ENCODE assay signal across 21 mouse cellular contexts in genomic region chr4:48692736-48693292, GRCm38 (mm10). TPM values are rescaled to one million over a fixed set of nuclear protein-coding genes. Genes with fewer than 3 reads are reported as not detected.
DNase-seq lines count a peak whose midpoint lies in the region; ATAC-seq and TF ChIP-seq lines count a peak whose summit lies in the region.
"Had no signal": no experiment of that assay in that cellular context is flagged by ENCODE, and none has a peak within 500 bp of the region (broad histone marks: within the 10 kb centered on the region; RNA-seq: fewer than 3 reads in every experiment).

No protein-coding gene starts in this region.

- WGBS in hindbrain, embryonic 11.5 days, result 65% methylated on average over 9 of the region's 9 CpGs
- whole genome bisulfite sequencing in hindbrain, embryonic 10.5 days, result 67% methylated on average over 9 of the region's 9 CpGs
- 8% methylated on average over 9 of the region's 9 CpGs for WGBS in forebrain, embryonic 14.5 days
- WGBS in hindbrain, embryonic 15.5 days, result 30% methylated on average over 9 of the region's 9 CpGs

- H3K4me1 ChIP-seq in hindbrain, embryonic 11.5 days (replicated peaks; ENCODE audit: control insufficient read depth, insufficient read depth, low read length), result no peaks in the 10 kb centered on the region
- H3K4me1 ChIP-seq in hindbrain, embryonic 10.5 days (replicated peaks), result peaks cover 10% of the 10 kb centered on the region; the same call in 1 of the 2 replicates
- peaks cover 4% of the 10 kb centered on the region; the same call in 1 of the 2 replicates for H3K4me1 ChIP-seq in forebrain, embryonic 14.5 days (ENCODE audit: control insufficient read depth, insufficient read depth, low read length)
- H3K4me1 ChIP-seq in hindbrain, embryonic 15.5 days (replicated peaks), result peaks cover 20% of the 10 kb centered on the region
- H3K4me1 ChIP-seq: embryonic facial prominence, embryonic 15.5 days had no signal

- H3K27me3 ChIP-seq in hindbrain, embryonic 11.5 days (ENCODE audit: control insufficient read depth, insufficient read depth, low read length), result no peaks in the 10 kb centered on the region
- no peaks in the 10 kb centered on the region for H3K27me3 ChIP-seq in hindbrain, embryonic 10.5 days (ENCODE audit: insufficient read depth, poor library complexity, severe bottlenecking)
- H3K27me3 ChIP-seq in forebrain, embryonic 14.5 days (replicated peaks; ENCODE audit: control insufficient read depth, insufficient read depth, low read length), result no peaks in the 10 kb centered on the region
- no peaks in the 10 kb centered on the region for H3K27me3 ChIP-seq in hindbrain, embryonic 15.5 days
- H3K27me3 ChIP-seq: embryonic facial prominence, embryonic 15.5 days had no signal

- TF ChIP-seq POLR2A in brain, embryonic 14.5 days (IDR thresholded peaks at IDR 0.05; ENCODE audit: borderline replicate concordance, extremely low read depth, insufficient read depth, insufficient read length, poor library complexity, severe bottlenecking), result no peak

- no peaks in the 10 kb centered on the region for H3K9me3 ChIP-seq in hindbrain, embryonic 11.5 days (ENCODE audit: control insufficient read depth, low read length)
- no peaks in the 10 kb centered on the region for H3K9me3 ChIP-seq in hindbrain, embryonic 10.5 days
- H3K9me3 ChIP-seq in forebrain, embryonic 14.5 days (replicated peaks; ENCODE audit: control insufficient read depth, low read length), result no peaks in the 10 kb centered on the region
- H3K9me3 ChIP-seq in hindbrain, embryonic 15.5 days, result no peaks in the 10 kb centered on the region
- H3K9me3 ChIP-seq: embryonic facial prominence, embryonic 15.5 days had no signal

- DNase-seq in hindbrain, embryonic 11.5 days (ENCODE audit: low spot score), result no peak
- no peak for DNase-seq in hindbrain, embryonic 10.5 days (ENCODE audit: low spot score)
- DNase-seq in brain, embryonic 14.5 days (ENCODE audit: low read depth), result peak; percentile 93
- DNase-seq in forebrain, embryonic 14.5 days (ENCODE audit: low spot score), result peak; percentile 90
- no peak for DNase-seq in cerebellum, adult 11-12 months
- DNase-seq: adrenal gland, postnatal 10 days; cerebellum, adult 9-10 months; gastrocnemius, postnatal 25 days; heart, adult 2 months; kidney, adult 18-20 months; thymus, postnatal 14 days had no signal

- peak; percentile 18; the same call in 1 of the 2 replicates for ATAC-seq in hindbrain, embryonic 11.5 days (ENCODE audit: low FRiP score)
- ATAC-seq in forebrain, embryonic 14.5 days, result peak; percentile 79
- ATAC-seq in hindbrain, embryonic 15.5 days (ENCODE audit: low FRiP score, low read depth), result no peak
- no peak for ATAC-seq in erythroid progenitor cell, adult 5-6 weeks (replicated peaks; ENCODE audit: low FRiP score, poor library complexity, severe bottlenecking)
- no peak for ATAC-seq in monocyte, adult 5-6 weeks (replicated peaks; ENCODE audit: insufficient number of reproducible peaks, low FRiP score, low TSS enrichment, poor library complexity, severe bottlenecking)
- ATAC-seq: inflammation-experienced regulatory T-cells, adult 6 months had no signal

- no peak overlapping the region for H3K4me3 ChIP-seq in hindbrain, embryonic 11.5 days (ENCODE audit: low read depth, low read length)
- no peak overlapping the region for H3K4me3 ChIP-seq in hindbrain, embryonic 10.5 days
- no peak overlapping the region for H3K4me3 ChIP-seq in forebrain, embryonic 14.5 days (ENCODE audit: low read depth, low read length)
- H3K4me3 ChIP-seq in hindbrain, embryonic 15.5 days, result no peak overlapping the region
- H3K4me3 ChIP-seq: embryonic facial prominence, embryonic 15.5 days; heart, adult 2 months had no signal

- H3K4me2 ChIP-seq in hindbrain, embryonic 11.5 days (replicated peaks; ENCODE audit: low read depth, low read length), result no peak overlapping the region
- no peak overlapping the region for H3K4me2 ChIP-seq in forebrain, embryonic 14.5 days (ENCODE audit: low read length)
- no peak overlapping the region for H3K4me2 ChIP-seq in hindbrain, embryonic 15.5 days
- H3K4me2 ChIP-seq: embryonic facial prominence, embryonic 15.5 days had no signal

- H3K27ac ChIP-seq in hindbrain, embryonic 11.5 days (ENCODE audit: low read depth, low read length), result no peak overlapping the region
- no peak overlapping the region for H3K27ac ChIP-seq in hindbrain, embryonic 10.5 days
- peak overlapping the region; percentile 44; the same call in 1 of the 2 replicates for H3K27ac ChIP-seq in forebrain, embryonic 14.5 days (ENCODE audit: low read depth, low read length)
- H3K27ac ChIP-seq in hindbrain, embryonic 15.5 days (replicated peaks), result 0 out of 2 replicates have a peak overlapping the region, but pooled peaks have one; percentile 1
- H3K27ac ChIP-seq: embryonic facial prominence, embryonic 15.5 days; heart, adult 2 months; kidney, postnatal 0 days; macrophage had no signal

- no peaks in the 10 kb centered on the region for H3K36me3 ChIP-seq in hindbrain, embryonic 11.5 days (ENCODE audit: control insufficient read depth, insufficient read depth, low read length)
- no peaks in the 10 kb centered on the region for H3K36me3 ChIP-seq in hindbrain, embryonic 10.5 days
- no peaks in the 10 kb centered on the region for H3K36me3 ChIP-seq in forebrain, embryonic 14.5 days (ENCODE audit: control insufficient read depth, insufficient read depth, low read length)
- H3K36me3 ChIP-seq in hindbrain, embryonic 15.5 days, result no peaks in the 10 kb centered on the region
- H3K36me3 ChIP-seq: embryonic facial prominence, embryonic 15.5 days had no signal

- H3K9ac ChIP-seq in hindbrain, embryonic 11.5 days (ENCODE audit: low read depth, low read length), result no peak overlapping the region
- no peak overlapping the region for H3K9ac ChIP-seq in forebrain, embryonic 14.5 days (ENCODE audit: low read length)
- H3K9ac ChIP-seq in hindbrain, embryonic 15.5 days, result no peak overlapping the region
- H3K9ac ChIP-seq: embryonic facial prominence, embryonic 15.5 days had no signal

- TF ChIP-seq CTCF in brain, embryonic 14.5 days (IDR thresholded peaks at IDR 0.05; ENCODE audit: borderline replicate concordance, extremely low read depth, insufficient read depth, insufficient read length), result no peak

RNA-seq across cellular contexts. Expression of gene Cavin4, which starts 29.5 kb away (rescaled TPM):
- 2.1 and 3.8 TPM in 2 replicates for polyA plus RNA-seq in hindbrain, embryonic 11.5 days (2014; fragmentation: Nextera tagmentation; extraction: Ambion mirVana)
- 0.93 and 1.7 TPM in 2 replicates for polyA plus RNA-seq in hindbrain, embryonic 10.5 days (2016; fragmentation: Nextera tagmentation; extraction: Ambion mirVana)
- polyA plus RNA-seq in brain, embryonic 14.5 days (2012; rRNA removed), result 2.3 and 3.4 TPM in 2 replicates
- polyA plus RNA-seq in forebrain, embryonic 14.5 days (2014; fragmentation: Nextera tagmentation; extraction: Ambion mirVana), result 1.1 and 1.5 TPM in 2 replicates
- polyA plus RNA-seq in hindbrain, embryonic 15.5 days (2015; fragmentation: Nextera tagmentation; extraction: Ambion mirVana), result 1.00 and 1.5 TPM in 2 replicates
- total RNA-seq in erythroid progenitor cell, adult 5-6 weeks (2015; ENCODE audit: low replicate concordance), result not detected in 2 replicates
- not detected in 2 replicates for total RNA-seq in erythroid progenitor cell, adult 5-6 weeks (2017; ENCODE audit: low replicate concordance)
- total RNA-seq in monocyte, adult 5-6 weeks (2017), result not detected in 3 replicates
- total RNA-seq: liver, adult 2 months had no signal
- polyA plus RNA-seq: inflammation-experienced regulatory T-cells, adult 6 months; large intestine, adult 2 months; liver, adult 2 months; macrophage; spleen, adult 2 months had no signal

Comparison
In these comparisons a context has a peak if more than half of its experiments do, and no peak if none do; other contexts are left out.
1. ATAC-seq: peak in hindbrain, embryonic 11.5 days (single experiment) and forebrain, embryonic 14.5 days (single experiment); none in hindbrain, embryonic 15.5 days (single experiment), erythroid progenitor cell, adult 5-6 weeks (single experiment) and monocyte, adult 5-6 weeks (single experiment).
2. H3K27ac ChIP-seq: peak in forebrain, embryonic 14.5 days (single experiment) and hindbrain, embryonic 15.5 days (single experiment); none in hindbrain, embryonic 11.5 days (single experiment) and hindbrain, embryonic 10.5 days (single experiment).
3. DNase-seq: peak in brain, embryonic 14.5 days (single experiment) and forebrain, embryonic 14.5 days (single experiment); none in hindbrain, embryonic 11.5 days (single experiment), hindbrain, embryonic 10.5 days (single experiment) and cerebellum, adult 11-12 months (single experiment).